ENCODE assay signal across 8 mouse cellular contexts in genomic region chr8:84712759-84713120, GRCm38 (mm10). TPM values are rescaled to one million over a fixed set of nuclear protein-coding genes. Genes with fewer than 3 reads are reported as not detected.
DNase-seq lines count a peak whose midpoint lies in the region; ATAC-seq and TF ChIP-seq lines count a peak whose summit lies in the region.

No protein-coding gene starts in this region.

- no peaks in the 10 kb centered on the region for H3K9me3 ChIP-seq in forebrain, embryonic 11.5 days (ENCODE audit: control insufficient read depth, low read length)
- no peaks in the 10 kb centered on the region for H3K9me3 ChIP-seq in intestine, embryonic 15.5 days
- no peaks in the 10 kb centered on the region for H3K9me3 ChIP-seq in neural tube, embryonic 13.5 days

- H3K36me3 ChIP-seq in forebrain, embryonic 11.5 days (ENCODE audit: control insufficient read depth, insufficient read depth, low read length), result no peaks in the 10 kb centered on the region
- H3K36me3 ChIP-seq in intestine, embryonic 15.5 days, result no peaks in the 10 kb centered on the region
- no peaks in the 10 kb centered on the region for H3K36me3 ChIP-seq in neural tube, embryonic 13.5 days

- H3K9ac ChIP-seq in forebrain, embryonic 11.5 days (ENCODE audit: low read length), result peak overlapping the region; percentile 44; the same call in 1 of the 2 replicates
- H3K9ac ChIP-seq in intestine, embryonic 15.5 days, result no peak overlapping the region
- H3K9ac ChIP-seq in neural tube, embryonic 13.5 days, result peak overlapping the region; percentile 53; the same call in 1 of the 2 replicates

- H3K4me1 ChIP-seq in forebrain, embryonic 11.5 days (replicated peaks; ENCODE audit: control insufficient read depth, insufficient read depth, low read length), result peaks cover 62% of the 10 kb centered on the region
- H3K4me1 ChIP-seq in intestine, embryonic 15.5 days (replicated peaks), result peaks cover 40% of the 10 kb centered on the region
- H3K4me1 ChIP-seq in neural tube, embryonic 13.5 days (replicated peaks), result peaks cover 84% of the 10 kb centered on the region

- no peak overlapping the region for H3K4me2 ChIP-seq in forebrain, embryonic 11.5 days (ENCODE audit: low read depth, low read length, severe bottlenecking)
- no peak overlapping the region for H3K4me2 ChIP-seq in intestine, embryonic 15.5 days (replicated peaks)
- no peak overlapping the region for H3K4me2 ChIP-seq in neural tube, embryonic 13.5 days

- TF ChIP-seq CTCF in layer of hippocampus, adult 2 months (conservative IDR thresholded peaks at IDR 0.05), result no peak

- WGBS in forebrain, embryonic 11.5 days, result 6% methylated on average over 3 of the region's 3 CpGs
- WGBS in intestine, embryonic 15.5 days, result 34% methylated on average over 3 of the region's 3 CpGs
- WGBS in neural tube, embryonic 13.5 days, result 9% methylated on average over 3 of the region's 3 CpGs

- peaks cover 37% of the 10 kb centered on the region for H3K27me3 ChIP-seq in forebrain, embryonic 11.5 days (ENCODE audit: control insufficient read depth, insufficient read depth, low read length)
- peaks cover 49% of the 10 kb centered on the region for H3K27me3 ChIP-seq in intestine, embryonic 15.5 days (replicated peaks)
- peaks cover 56% of the 10 kb centered on the region for H3K27me3 ChIP-seq in neural tube, embryonic 13.5 days

- peak overlapping the region; percentile 85 for H3K27ac ChIP-seq in layer of hippocampus, adult 2 months
- H3K27ac ChIP-seq in forebrain, embryonic 11.5 days (ENCODE audit: low read depth, low read length), result peak overlapping the region; percentile 96
- H3K27ac ChIP-seq in intestine, embryonic 15.5 days, result peak overlapping the region; percentile 67
- peak overlapping the region; percentile 95 for H3K27ac ChIP-seq in neural tube, embryonic 13.5 days (replicated peaks)

- H3K4me3 ChIP-seq in layer of hippocampus, adult 2 months, result no peak overlapping the region
- no peak overlapping the region for H3K4me3 ChIP-seq in forebrain, embryonic 11.5 days (ENCODE audit: low read depth, low read length)
- H3K4me3 ChIP-seq in intestine, embryonic 15.5 days (replicated peaks), result no peak overlapping the region
- H3K4me3 ChIP-seq in neural tube, embryonic 13.5 days, result no peak overlapping the region

- DNase-seq in layer of hippocampus, adult 2 months (ENCODE audit: low spot score in 2 of 2), result no peak
- DNase-seq in layer of hippocampus, postnatal 10 days (ENCODE audit: low spot score in 2 of 2), result no peak
- no peak for DNase-seq in forebrain, embryonic 11.5 days (ENCODE audit: low spot score)
- no peak for DNase-seq in Muller cell, postnatal 12 days (ENCODE audit: inconsistent ontology term)
- no peak for DNase-seq in cerebellum, adult 9-10 months
- no peak for DNase-seq in cerebellum, adult 9-11 months

- ATAC-seq in forebrain, embryonic 11.5 days (replicated peaks; ENCODE audit: low FRiP score), result peak; percentile 44
- ATAC-seq in intestine, embryonic 15.5 days, result 0 out of 2 replicates have a peak, but pooled peaks have one; percentile 35
- ATAC-seq in neural tube, embryonic 13.5 days (ENCODE audit: low read depth), result 0 out of 2 replicates have a peak, but pooled peaks have one; percentile 20

RNA-seq across cellular contexts. Expression of gene G430095P16Rik, which starts 10.1 kb away (rescaled TPM):
- under 1 TPM in 1 of 2 experiments, not detected in 1; 0.54 TPM for total RNA-seq in layer of hippocampus, adult 2 months (2021)
- total RNA-seq in layer of hippocampus, postnatal 10 days (2021), result not detected
- polyA plus RNA-seq in forebrain, embryonic 11.5 days (2014; fragmentation: Nextera tagmentation; extraction: Ambion mirVana), result 3.0 and 3.1 TPM in 2 replicates
- 3.1 and 3.7 TPM in 2 replicates for polyA plus RNA-seq in intestine, embryonic 15.5 days (2015; fragmentation: Nextera tagmentation; extraction: Ambion mirVana)
- polyA plus RNA-seq in neural tube, embryonic 13.5 days (2015; fragmentation: Nextera tagmentation; extraction: Ambion mirVana), result 1.4 and 2.2 TPM in 2 replicates

RNA-seq across cellular contexts. Expression of gene Lyl1, which starts 11.5 kb away (rescaled TPM):
- 1 to 10 TPM; 2.3 to 2.6 TPM for total RNA-seq in layer of hippocampus, adult 2 months (2021)
- total RNA-seq in layer of hippocampus, postnatal 10 days (2021), result 1 to 10 TPM; 4.0 to 5.4 TPM
- polyA plus RNA-seq in forebrain, embryonic 11.5 days (2014; fragmentation: Nextera tagmentation; extraction: Ambion mirVana), result 5.0 and 5.7 TPM in 2 replicates
- polyA plus RNA-seq in intestine, embryonic 15.5 days (2015; fragmentation: Nextera tagmentation; extraction: Ambion mirVana), result 5.1 and 5.5 TPM in 2 replicates
- 2.8 and 3.6 TPM in 2 replicates for polyA plus RNA-seq in neural tube, embryonic 13.5 days (2015; fragmentation: Nextera tagmentation; extraction: Ambion mirVana)

RNA-seq across cellular contexts. Expression of gene Nacc1, which starts 25.1 kb away (rescaled TPM):
- 10 to 100 TPM; 91.8 to 93.9 TPM for total RNA-seq in layer of hippocampus, adult 2 months (2021)
- 10 to 100 TPM; 73.7 to 75.3 TPM for total RNA-seq in layer of hippocampus, postnatal 10 days (2021)
- 34.6 and 37.7 TPM in 2 replicates for polyA plus RNA-seq in forebrain, embryonic 11.5 days (2014; fragmentation: Nextera tagmentation; extraction: Ambion mirVana)
- 14.8 and 17.0 TPM in 2 replicates for polyA plus RNA-seq in intestine, embryonic 15.5 days (2015; fragmentation: Nextera tagmentation; extraction: Ambion mirVana)
- 14.1 and 15.1 TPM in 2 replicates for polyA plus RNA-seq in neural tube, embryonic 13.5 days (2015; fragmentation: Nextera tagmentation; extraction: Ambion mirVana)

RNA-seq across cellular contexts. Expression of gene Trmt1, which starts 26.6 kb away (rescaled TPM):
- total RNA-seq in layer of hippocampus, adult 2 months (2021), result 100 to 1,000 TPM; 109 to 113 TPM
- 100 to 1,000 TPM in 1 of 2 experiments, 10 to 100 TPM in 1; 99.8 to 105 TPM for total RNA-seq in layer of hippocampus, postnatal 10 days (2021)
- polyA plus RNA-seq in forebrain, embryonic 11.5 days (2014; fragmentation: Nextera tagmentation; extraction: Ambion mirVana), result 52.7 and 72.3 TPM in 2 replicates
- 59.9 and 68.3 TPM in 2 replicates for polyA plus RNA-seq in intestine, embryonic 15.5 days (2015; fragmentation: Nextera tagmentation; extraction: Ambion mirVana)
- 53.6 and 55.5 TPM in 2 replicates for polyA plus RNA-seq in neural tube, embryonic 13.5 days (2015; fragmentation: Nextera tagmentation; extraction: Ambion mirVana)

RNA-seq across cellular contexts. Expression of gene Ier2, which starts 50.1 kb away (rescaled TPM):
- 1 to 10 TPM; 5.1 to 7.2 TPM for total RNA-seq in layer of hippocampus, adult 2 months (2021)
- 10 to 100 TPM; 10.8 to 12.7 TPM for total RNA-seq in layer of hippocampus, postnatal 10 days (2021)
- polyA plus RNA-seq in forebrain, embryonic 11.5 days (2014; fragmentation: Nextera tagmentation; extraction: Ambion mirVana), result 67.3 and 68.7 TPM in 2 replicates
- 84.2 and 85.5 TPM in 2 replicates for polyA plus RNA-seq in intestine, embryonic 15.5 days (2015; fragmentation: Nextera tagmentation; extraction: Ambion mirVana)
- polyA plus RNA-seq in neural tube, embryonic 13.5 days (2015; fragmentation: Nextera tagmentation; extraction: Ambion mirVana), result 32.5 and 37.7 TPM in 2 replicates
